Mouse (Mus musculus): ENCODE measurements around the gene Fnip2. TPM values are rescaled to one million over a fixed set of nuclear protein-coding genes. Genes with fewer than 3 reads are reported as not detected.

The Fnip2 gene
- polyA plus RNA-seq, 1 experiment from 2014 or later: 3.3 TPM

DNA sequence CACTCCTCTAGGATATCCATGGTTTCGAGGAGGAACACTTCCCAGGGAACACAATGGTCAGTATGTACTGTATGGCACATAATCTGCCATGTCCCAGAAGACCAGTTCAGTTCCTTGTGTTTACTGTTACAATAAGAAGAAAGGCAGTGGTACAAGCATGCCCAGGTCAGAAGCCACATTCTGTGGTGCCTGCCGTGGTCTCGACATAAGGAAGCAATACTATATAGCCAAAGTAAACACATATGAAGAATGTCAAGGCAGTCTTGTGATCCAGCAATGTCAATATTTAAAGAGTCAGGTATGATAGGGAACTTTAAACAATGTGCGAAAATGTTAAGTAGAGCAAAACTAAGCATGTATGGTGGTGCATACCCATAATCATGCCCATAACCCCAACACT, 44.2 kb downstream of the Fnip2 start:
- no peak overlapping the region for H3K4me3 ChIP-seq (ENCODE audit: low read depth, low read length)
- WGBS: 46% methylated on average over 4 of the region's 4 CpGs

DNA sequence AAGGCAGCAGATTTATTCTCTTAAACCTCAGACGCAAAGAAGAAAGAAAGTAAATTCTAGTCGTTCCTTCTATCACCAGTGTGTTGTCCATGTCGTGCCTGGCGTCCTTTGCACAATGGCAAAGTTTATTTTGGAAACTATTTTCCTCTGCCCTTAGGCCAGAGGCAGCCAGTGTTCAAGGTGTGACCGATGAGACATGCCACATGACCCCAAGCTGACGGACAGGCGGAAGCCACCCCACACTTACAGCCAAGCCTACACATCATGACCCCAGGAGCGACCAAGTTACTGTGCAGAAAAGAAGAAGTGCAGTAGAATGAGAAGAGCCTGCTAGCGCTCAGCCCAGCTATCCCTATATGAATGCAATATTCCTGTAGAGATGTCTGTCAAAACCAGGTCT, 47.7 kb downstream of the Fnip2 start:
- Histone ChIP-seq H3K9me3 (ENCODE audit: control insufficient read depth) (no peaks in the 10 kb centered on the region), H3K4me1 (replicated peaks; ENCODE audit: control insufficient read depth, insufficient read depth, low read length) (peaks cover 8% of the 10 kb centered on the region), H3K9ac (ENCODE audit: low read depth, low read length) (no peak overlapping the region), H3K4me3 (ENCODE audit: low read depth, low read length) (no peak overlapping the region), H3K36me3 (ENCODE audit: control insufficient read depth, insufficient read depth) (peaks cover 5% of the 10 kb centered on the region; the same call in 1 of the 2 replicates), H3K27ac (ENCODE audit: low read depth, low read length) (no peak overlapping the region), H3K4me2 (replicated peaks; ENCODE audit: low read depth) (no peak overlapping the region), H3K27me3 (replicated peaks; ENCODE audit: control insufficient read depth, insufficient read depth, low read length) (no peaks in the 10 kb centered on the region)
- no peak for ATAC-seq
- no peak for TF ChIP-seq CTCF (IDR thresholded peaks at IDR 0.05; ENCODE audit: low read depth)
- WGBS: 66% methylated on average over 9 of the region's 9 CpGs

More for the DNA sequence above, 44.2 kb downstream of the Fnip2 start:
- Histone ChIP-seq H3K9ac (ENCODE audit: low read depth, low read length) (no peak overlapping the region), H3K4me1 (replicated peaks; ENCODE audit: control insufficient read depth, insufficient read depth, low read length) (peaks cover 15% of the 10 kb centered on the region), H3K27me3 (replicated peaks; ENCODE audit: control insufficient read depth, insufficient read depth, low read length) (no peaks in the 10 kb centered on the region), H3K36me3 (ENCODE audit: control insufficient read depth, insufficient read depth) (no peaks in the 10 kb centered on the region), H3K9me3 (ENCODE audit: control insufficient read depth) (no peaks in the 10 kb centered on the region), H3K27ac (ENCODE audit: low read depth, low read length) (no peak overlapping the region), H3K4me2 (replicated peaks; ENCODE audit: low read depth) (no peak overlapping the region; the same call in 1 of the 2 replicates)
- ATAC-seq: 0 out of 2 replicates have a peak, but pooled peaks have one; percentile 26
- no peak for TF ChIP-seq CTCF (IDR thresholded peaks at IDR 0.05; ENCODE audit: low read depth)

- Histone ChIP-seq H3K4me1 (replicated peaks; ENCODE audit: control insufficient read depth, insufficient read depth, low read length) (peaks cover 8% of the 10 kb centered on the region), H3K4me3 (ENCODE audit: low read depth, low read length) (no peak overlapping the region), H3K9ac (ENCODE audit: low read depth, low read length) (no peak overlapping the region), H3K27me3 (replicated peaks; ENCODE audit: control insufficient read depth, insufficient read depth, low read length) (no peaks in the 10 kb centered on the region), H3K36me3 (ENCODE audit: control insufficient read depth, insufficient read depth) (peaks cover 5% of the 10 kb centered on the region; the same call in 1 of the 2 replicates), H3K27ac (ENCODE audit: low read depth, low read length) (no peak overlapping the region), H3K9me3 (ENCODE audit: control insufficient read depth) (no peaks in the 10 kb centered on the region), H3K4me2 (replicated peaks; ENCODE audit: low read depth) (0 out of 2 replicates have a peak overlapping the region, but pooled peaks have one; percentile 3)
- peak; percentile 52 for TF ChIP-seq CTCF (IDR thresholded peaks at IDR 0.05; ENCODE audit: low read depth)
- 33% methylated on average over 13 of the region's 13 CpGs for WGBS
- ATAC-seq: peak; percentile 25; the same call in 1 of the 2 replicates
Observed at GRCm38 (mm10) chr3:79518761-79519527, 48.7 kb downstream of the Fnip2 start.

- no peaks in the 10 kb centered on the region for H3K27me3 ChIP-seq (replicated peaks; ENCODE audit: control insufficient read depth, insufficient read depth, low read length)
- no peak overlapping the region for H3K27ac ChIP-seq (ENCODE audit: low read depth, low read length)
- 82% methylated on average over 17 of the region's 17 CpGs for WGBS
- no peak for ATAC-seq
- H3K9me3 ChIP-seq (ENCODE audit: control insufficient read depth): no peaks in the 10 kb centered on the region
- no peak overlapping the region for H3K9ac ChIP-seq (ENCODE audit: low read depth, low read length)
- peaks cover 8% of the 10 kb centered on the region for H3K4me1 ChIP-seq (replicated peaks; ENCODE audit: control insufficient read depth, insufficient read depth, low read length)
- peaks cover 5% of the 10 kb centered on the region; the same call in 1 of the 2 replicates for H3K36me3 ChIP-seq (ENCODE audit: control insufficient read depth, insufficient read depth)
- no peak for TF ChIP-seq CTCF (IDR thresholded peaks at IDR 0.05; ENCODE audit: low read depth)
- no peak overlapping the region for H3K4me2 ChIP-seq (replicated peaks; ENCODE audit: low read depth)
- H3K4me3 ChIP-seq (ENCODE audit: low read depth, low read length): no peak overlapping the region
Observed at GRCm38 (mm10) chr3:79517884-79518591, 49.6 kb downstream of the Fnip2 start.

- WGBS: 83% methylated on average over 4 of the region's 4 CpGs
- no peak for TF ChIP-seq CTCF (IDR thresholded peaks at IDR 0.05; ENCODE audit: low read depth)
- Histone ChIP-seq H3K36me3 (ENCODE audit: control insufficient read depth, insufficient read depth) (peaks cover 9% of the 10 kb centered on the region; the same call in 1 of the 2 replicates), H3K9ac (ENCODE audit: low read depth, low read length) (no peak overlapping the region), H3K27ac (ENCODE audit: low read depth, low read length) (no peak overlapping the region), H3K9me3 (ENCODE audit: control insufficient read depth) (no peaks in the 10 kb centered on the region), H3K4me2 (replicated peaks; ENCODE audit: low read depth) (no peak overlapping the region), H3K4me3 (ENCODE audit: low read depth, low read length) (no peak overlapping the region), H3K4me1 (replicated peaks; ENCODE audit: control insufficient read depth, insufficient read depth, low read length) (peaks cover 8% of the 10 kb centered on the region), H3K27me3 (replicated peaks; ENCODE audit: control insufficient read depth, insufficient read depth, low read length) (no peaks in the 10 kb centered on the region)
- ATAC-seq: no peak
Observed at GRCm38 (mm10) chr3:79516958-79517357, 50.6 kb downstream of the Fnip2 start.

Data from intestine, postnatal 0 days (tissue).